Mouse (Mus musculus) embryonic facial prominence, embryonic 12.5 days (tissue): ENCODE results near the gene H2-DMa. TPM values are rescaled to one million over a fixed set of nuclear protein-coding genes. Genes with fewer than 3 reads are reported as not detected.

Source experiments
- ATAC-seq: fragments of 200-750 bp; cut with Nextera tagmentation; 2 replicates; pipeline ENCODE4 v1.8.0; 2017; ENCODE audit not compliant: insufficient number of reproducible peaks, insufficient read depth, low FRiP score, low TSS enrichment
- H3K27ac ChIP-seq: fragments of 300-500 bp; sonication (generic); 2 replicates; pipeline ENCODE4 v1.5.1; 2016; ENCODE audit warnings: mild to moderate bottlenecking
- H3K27me3 ChIP-seq: fragments of 300-500 bp; sonication (generic); 2 replicates; pipeline ENCODE4 v1.6.1; 2016; ENCODE audit warnings: mild to moderate bottlenecking, moderate library complexity
- H3K36me3 ChIP-seq: fragments of 300-500 bp; sonication (generic); 2 replicates; pipeline ENCODE4 v1.6.1; 2016; ENCODE audit warnings: mild to moderate bottlenecking
- H3K4me1 ChIP-seq: fragments of 300-500 bp; sonication (generic); 2 replicates; pipeline ENCODE4 v1.6.1; 2016
- H3K4me2 ChIP-seq: fragments of 300-500 bp; sonication (generic); replicated peaks from 2 replicates; pipeline ENCODE4 v1.6.1; 2016; ENCODE audit warnings: mild to moderate bottlenecking, moderate library complexity
- H3K4me3 ChIP-seq: fragments of 300-500 bp; sonication (generic); 2 replicates; pipeline ENCODE4 v1.5.1; 2016; ENCODE audit warnings: mild to moderate bottlenecking
- H3K9ac ChIP-seq: fragments of 300-500 bp; sonication (generic); 2 replicates; pipeline ENCODE4 v1.6.1; 2016; ENCODE audit warnings: mild to moderate bottlenecking, moderate library complexity
- H3K9me3 ChIP-seq: fragments of 300-500 bp; sonication (generic); 2 replicates; pipeline ENCODE4 v1.6.1; 2016; ENCODE audit warnings: mild to moderate bottlenecking, moderate library complexity
- WGBS: fragments of 180-500 bp; shearing (Covaris S2); methylation state at CpG from one replicate; pipeline ENCODE4 v1.1.7; 2016; 5-methylcytosine and 5-hydroxymethylcytosine counted together
- polyA plus RNA-seq: library from polyadenylated mRNA; unstranded; fragments of >200 nt; fragmentation: Nextera tagmentation; extraction: Ambion mirVana; gene quantifications from 2 replicates; pipeline ENCODE4 v1.2.1, GENCODE M21; 2016

H2-DMa gene
- polyA plus RNA-seq, 1 experiment from 2014 or later: 12.3 TPM

- no peak for ATAC-seq
- Histone ChIP-seq H3K4me1 (no peaks in the 10 kb centered on the region), H3K4me3 (no peak overlapping the region), H3K27ac (no peak overlapping the region), H3K9me3 (0 out of 2 replicates have a peak, but pooled peaks cover 3% of the 10 kb centered on the region), H3K4me2 (no peak overlapping the region), H3K9ac (no peak overlapping the region), H3K36me3 (no peaks in the 10 kb centered on the region), H3K27me3 (no peaks in the 10 kb centered on the region)
- 28% methylated on average over 4 of the region's 4 CpGs for WGBS
Observed at GRCm38 (mm10) chr17:34170487-34170876, 51.1 kb downstream of the H2-DMa start.

GRCm38 (mm10) chr17:34170877-34171498 lies 51.6 kb downstream of the H2-DMa start:
- no peak overlapping the region for H3K9ac ChIP-seq
- H3K4me1 ChIP-seq: no peaks in the 10 kb centered on the region
- H3K27me3 ChIP-seq: no peaks in the 10 kb centered on the region
- H3K36me3 ChIP-seq: no peaks in the 10 kb centered on the region
- H3K27ac ChIP-seq: no peak overlapping the region
- H3K4me3 ChIP-seq: no peak overlapping the region
- H3K9me3 ChIP-seq: 0 out of 2 replicates have a peak, but pooled peaks cover 3% of the 10 kb centered on the region
- no peak for ATAC-seq
- WGBS: 43% methylated on average over 13 of the region's 13 CpGs
- H3K4me2 ChIP-seq: no peak overlapping the region

- Histone ChIP-seq H3K9me3 (peaks cover 10% of the 10 kb centered on the region; the same call in 1 of the 2 replicates), H3K9ac (no peak overlapping the region), H3K4me1 (no peaks in the 10 kb centered on the region), H3K4me3 (no peak overlapping the region), H3K36me3 (no peaks in the 10 kb centered on the region), H3K27me3 (no peaks in the 10 kb centered on the region), H3K27ac (no peak overlapping the region), H3K4me2 (no peak overlapping the region)
- ATAC-seq: no peak
- 90% methylated on average over 5 of the region's 5 CpGs for WGBS
Observed at GRCm38 (mm10) chr17:34172528-34172927, 53.2 kb downstream of the H2-DMa start.

- Histone ChIP-seq H3K9me3 (peaks cover 10% of the 10 kb centered on the region; the same call in 1 of the 2 replicates), H3K27me3 (no peaks in the 10 kb centered on the region), H3K4me1 (no peaks in the 10 kb centered on the region), H3K4me2 (no peak overlapping the region), H3K4me3 (no peak overlapping the region), H3K36me3 (no peaks in the 10 kb centered on the region), H3K9ac (no peak overlapping the region), H3K27ac (no peak overlapping the region)
- no peak for ATAC-seq
- 41% methylated on average over 1 of the region's 1 CpGs for WGBS
Observed at GRCm38 (mm10) chr17:34174075-34174474, 54.7 kb downstream of the H2-DMa start.

GRCm38 (mm10) chr17:34177179-34177578 lies 57.8 kb downstream of the H2-DMa start:
- WGBS: 64% methylated on average over 4 of the region's 4 CpGs
- Histone ChIP-seq H3K9me3 (peaks cover 10% of the 10 kb centered on the region; the same call in 1 of the 2 replicates), H3K27me3 (no peaks in the 10 kb centered on the region), H3K27ac (no peak overlapping the region), H3K4me3 (no peak overlapping the region), H3K4me2 (no peak overlapping the region), H3K36me3 (no peaks in the 10 kb centered on the region), H3K9ac (no peak overlapping the region), H3K4me1 (no peaks in the 10 kb centered on the region)
- ATAC-seq: no peak

- no peak overlapping the region for H3K4me2 ChIP-seq
- no peaks in the 10 kb centered on the region for H3K4me1 ChIP-seq
- no peaks in the 10 kb centered on the region for H3K36me3 ChIP-seq
- 59% methylated on average over 6 of the region's 6 CpGs for WGBS
- H3K4me3 ChIP-seq: no peak overlapping the region
- peaks cover 15% of the 10 kb centered on the region; the same call in 1 of the 2 replicates for H3K27me3 ChIP-seq
- no peak overlapping the region for H3K9ac ChIP-seq
- H3K27ac ChIP-seq: no peak overlapping the region
- H3K9me3 ChIP-seq: peaks cover 7% of the 10 kb centered on the region; the same call in 1 of the 2 replicates
- no peak for ATAC-seq
Observed at GRCm38 (mm10) chr17:34179019-34179418, 59.7 kb downstream of the H2-DMa start.

GRCm38 (mm10) chr17:34179913-34180859 lies 60.8 kb downstream of the H2-DMa start:
- no peak overlapping the region for H3K9ac ChIP-seq
- no peak overlapping the region for H3K4me3 ChIP-seq
- 67% methylated on average over 13 of the region's 13 CpGs for WGBS
- no peaks in the 10 kb centered on the region for H3K36me3 ChIP-seq
- no peak overlapping the region for H3K27ac ChIP-seq
- peaks cover 18% of the 10 kb centered on the region; the same call in 1 of the 2 replicates for H3K27me3 ChIP-seq
- H3K4me2 ChIP-seq: no peak overlapping the region
- H3K4me1 ChIP-seq: no peaks in the 10 kb centered on the region
- no peak for ATAC-seq
- peaks cover 7% of the 10 kb centered on the region; the same call in 1 of the 2 replicates for H3K9me3 ChIP-seq

- Histone ChIP-seq H3K4me2 (no peak overlapping the region), H3K4me1 (peaks cover 14% of the 10 kb centered on the region; the same call in 1 of the 2 replicates), H3K9ac (no peak overlapping the region), H3K9me3 (no peaks in the 10 kb centered on the region), H3K27ac (no peak overlapping the region), H3K36me3 (no peaks in the 10 kb centered on the region), H3K4me3 (no peak overlapping the region), H3K27me3 (peaks cover 44% of the 10 kb centered on the region)
- WGBS: 80% methylated on average over 15 of the region's 15 CpGs
- no peak for ATAC-seq
Observed at GRCm38 (mm10) chr17:34183564-34184219, 64.4 kb downstream of the H2-DMa start.

- no peak overlapping the region for H3K9ac ChIP-seq
- peaks cover 60% of the 10 kb centered on the region for H3K27me3 ChIP-seq
- peaks cover 14% of the 10 kb centered on the region; the same call in 1 of the 2 replicates for H3K4me1 ChIP-seq
- no peak for ATAC-seq
- H3K9me3 ChIP-seq: no peaks in the 10 kb centered on the region
- no peak overlapping the region for H3K4me2 ChIP-seq
- no peak overlapping the region for H3K27ac ChIP-seq
- H3K4me3 ChIP-seq: no peak overlapping the region
- H3K36me3 ChIP-seq: no peaks in the 10 kb centered on the region
- 85% methylated on average over 9 of the region's 9 CpGs for WGBS
Observed at GRCm38 (mm10) chr17:34185526-34185925, 66.2 kb downstream of the H2-DMa start.

GRCm38 (mm10) chr17:34186885-34187260 lies 67.5 kb downstream of the H2-DMa start:
- Histone ChIP-seq H3K27me3 (peaks cover 73% of the 10 kb centered on the region), H3K27ac (no peak overlapping the region), H3K4me3 (peak overlapping the region; percentile 47), H3K36me3 (no peaks in the 10 kb centered on the region), H3K4me2 (peak overlapping the region; percentile 86), H3K4me1 (peaks cover 14% of the 10 kb centered on the region; the same call in 1 of the 2 replicates), H3K9ac (peak overlapping the region; percentile 39; the same call in 1 of the 2 replicates), H3K9me3 (no peaks in the 10 kb centered on the region)
- WGBS: 3% methylated on average over 14 of the region's 14 CpGs
- ATAC-seq: no peak; the same call in 1 of the 2 replicates

GRCm38 (mm10) chr17:34187261-34187916 lies 68.0 kb downstream of the H2-DMa start, which contains the start of the genes Tap1 and Psmb9:
Tap1 (plus strand) TSS chr17:34187553.
Psmb9 (minus strand) TSS chr17:34187764.
- H3K4me3 ChIP-seq: peak within 1 kb of the TSS; percentile 47
- H3K36me3 ChIP-seq: no peaks in the 10 kb centered on the region
- peaks cover 78% of the 10 kb centered on the region for H3K27me3 ChIP-seq
- peak within 1 kb of the TSS; percentile 86 for H3K4me2 ChIP-seq
- H3K9ac ChIP-seq: peak within 1 kb of the TSS; percentile 63
- no peak within 1 kb of the TSS; the same call in 1 of the 2 replicates for H3K27ac ChIP-seq
- H3K9me3 ChIP-seq: no peaks in the 10 kb centered on the region
- under 1% methylated on average over 46 of the region's 46 CpGs for WGBS
- peaks cover 14% of the 10 kb centered on the region; the same call in 1 of the 2 replicates for H3K4me1 ChIP-seq
- ATAC-seq: peak; percentile 94
